Mouse (Mus musculus) liver, embryonic 13.5 days (tissue): ENCODE measurements at regions not wholly inside any gene's neighbourhood (a gene's known extent, or its start where the extent isn't known, plus 50 kb on each side); places are given as distances from the start of the nearest gene placed in this dataset.
A peak's percentile ranks its signal among the peaks of the same experiment; 100 is the strongest.

Experiments used
- ATAC-seq: fragments of 200-750 bp; cut with Nextera tagmentation; 2 replicates; pipeline ENCODE4 v1.8.0; 2017; ENCODE audit warnings: low read depth, mild to moderate bottlenecking, moderate number of reproducible peaks, moderate library complexity
- DNase-seq: peaks from one replicate; pipeline ENCODE4 v3.0.0; 2022
- H3K27ac ChIP-seq: fragments of 300-500 bp; sonication (generic); 2 replicates; pipeline ENCODE4 v1.5.1; 2015; ENCODE audit warnings: moderate library complexity, mild to moderate bottlenecking, inconsistent platforms
- H3K27me3 ChIP-seq: fragments of 300-500 bp; sonication (generic); 2 replicates; pipeline ENCODE4 v1.6.1; 2015; ENCODE audit warnings: mild to moderate bottlenecking, inconsistent platforms
- H3K36me3 ChIP-seq: fragments of 300-500 bp; sonication (generic); 2 replicates; pipeline ENCODE4 v1.6.1; 2015; ENCODE audit warnings: mild to moderate bottlenecking, inconsistent platforms
- H3K4me1 ChIP-seq: fragments of 300-500 bp; sonication (generic); replicated peaks from 2 replicates; pipeline ENCODE4 v1.6.1; 2015; ENCODE audit warnings: inconsistent platforms
- H3K4me2 ChIP-seq: fragments of 300-500 bp; sonication (generic); 2 replicates; pipeline ENCODE4 v1.6.1; 2015; ENCODE audit warnings: inconsistent platforms, mild to moderate bottlenecking, moderate library complexity
- H3K4me3 ChIP-seq: fragments of 300-500 bp; sonication (generic); replicated peaks from 2 replicates; pipeline ENCODE4 v1.5.1; 2015; ENCODE audit warnings: mild to moderate bottlenecking, inconsistent platforms
- H3K9ac ChIP-seq: fragments of 300-500 bp; sonication (generic); 2 replicates; pipeline ENCODE4 v1.6.1; 2015; ENCODE audit warnings: mild to moderate bottlenecking, inconsistent platforms
- H3K9me3 ChIP-seq: fragments of 300-500 bp; sonication (generic); replicated peaks from 2 replicates; pipeline ENCODE4 v1.6.1; 2016; ENCODE audit warnings: inconsistent platforms
- WGBS: fragments of 180-500 bp; shearing (Covaris S2); methylation state at CpG from one replicate; pipeline ENCODE4 v1.1.7; 2015; ENCODE audit not compliant: insufficient replicate concordance; 5-methylcytosine and 5-hydroxymethylcytosine counted together

DNA sequence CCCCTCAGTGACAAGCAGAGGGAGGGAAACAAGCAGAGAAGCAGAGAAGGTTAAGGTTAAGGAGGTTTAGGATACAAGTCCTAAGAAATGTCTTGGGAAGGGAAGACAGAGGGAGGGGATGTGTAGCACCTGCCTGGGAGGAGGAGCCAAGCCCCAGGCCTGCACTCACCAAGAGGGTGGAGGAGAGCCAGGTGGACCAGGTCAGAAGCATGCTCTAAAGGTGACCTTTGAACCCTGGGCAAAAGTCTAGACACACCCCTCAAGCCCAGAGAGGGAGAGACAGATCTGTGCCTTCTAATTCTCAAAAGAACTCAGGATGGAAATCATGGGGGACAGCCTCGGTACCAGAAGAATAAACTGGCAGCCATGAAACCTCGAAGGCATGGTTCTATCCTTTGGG is 54.4 kb upstream of the Calm2 start:
- Histone ChIP-seq H3K9me3 (no peaks in the 10 kb centered on the region), H3K4me3 (no peak overlapping the region), H3K9ac (no peak overlapping the region), H3K4me2 (no peak overlapping the region), H3K4me1 (0 out of 2 replicates have a peak, but pooled peaks cover 13% of the 10 kb centered on the region), H3K27ac (no peak overlapping the region), H3K27me3 (0 out of 2 replicates have a peak, but pooled peaks cover 2% of the 10 kb centered on the region), H3K36me3 (no peaks in the 10 kb centered on the region)
- no peak for DNase-seq
- peak; percentile 41; the same call in 1 of the 2 replicates for ATAC-seq
- WGBS = 52% methylated on average over 2 of the region's 2 CpGs

DNA sequence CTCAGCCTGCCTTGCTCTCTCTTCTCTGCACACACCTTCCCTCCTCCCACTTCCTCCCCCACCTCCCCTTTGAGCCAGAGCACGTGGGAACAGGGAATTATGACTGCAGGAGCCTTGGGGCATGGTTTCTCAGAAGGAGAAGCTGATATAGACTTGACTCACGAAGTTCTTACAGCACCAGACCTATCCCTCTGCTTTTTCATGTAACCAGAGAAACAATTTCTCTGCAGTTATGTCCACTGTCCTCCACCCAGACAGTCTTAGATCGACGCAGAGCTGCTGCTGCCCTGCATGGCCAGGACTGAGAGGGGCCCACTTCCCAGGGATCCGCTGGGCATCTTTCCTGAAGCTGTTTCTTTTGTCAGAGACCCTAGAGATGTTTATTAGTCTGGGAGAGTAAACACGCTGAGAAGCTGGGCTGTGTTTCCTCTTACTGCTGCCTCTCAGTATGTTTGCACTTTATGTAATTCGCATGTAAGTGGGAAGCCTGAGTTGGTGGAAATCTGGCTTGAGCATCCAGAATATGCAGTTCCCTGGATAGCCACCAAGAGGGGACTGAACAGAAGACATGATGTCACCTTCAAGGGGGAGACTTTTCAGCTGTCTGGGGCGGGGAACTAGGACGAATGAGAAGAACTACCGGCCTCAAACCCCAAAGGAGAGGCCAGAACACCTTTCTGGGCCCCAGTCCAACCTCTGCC is 55.1 kb upstream of the Calm2 start:
- no peak overlapping the region for H3K27ac ChIP-seq
- no peak overlapping the region for H3K4me3 ChIP-seq
- H3K9me3 ChIP-seq = no peaks in the 10 kb centered on the region
- no peaks in the 10 kb centered on the region for H3K36me3 ChIP-seq
- 0 out of 2 replicates have a peak, but pooled peaks cover 2% of the 10 kb centered on the region for H3K27me3 ChIP-seq
- H3K4me2 ChIP-seq = no peak overlapping the region
- H3K4me1 ChIP-seq = 0 out of 2 replicates have a peak, but pooled peaks cover 13% of the 10 kb centered on the region
- DNase-seq (no peak), ATAC-seq (no peak)
- no peak overlapping the region for H3K9ac ChIP-seq
- WGBS = 40% methylated on average over 10 of the region's 10 CpGs

DNA sequence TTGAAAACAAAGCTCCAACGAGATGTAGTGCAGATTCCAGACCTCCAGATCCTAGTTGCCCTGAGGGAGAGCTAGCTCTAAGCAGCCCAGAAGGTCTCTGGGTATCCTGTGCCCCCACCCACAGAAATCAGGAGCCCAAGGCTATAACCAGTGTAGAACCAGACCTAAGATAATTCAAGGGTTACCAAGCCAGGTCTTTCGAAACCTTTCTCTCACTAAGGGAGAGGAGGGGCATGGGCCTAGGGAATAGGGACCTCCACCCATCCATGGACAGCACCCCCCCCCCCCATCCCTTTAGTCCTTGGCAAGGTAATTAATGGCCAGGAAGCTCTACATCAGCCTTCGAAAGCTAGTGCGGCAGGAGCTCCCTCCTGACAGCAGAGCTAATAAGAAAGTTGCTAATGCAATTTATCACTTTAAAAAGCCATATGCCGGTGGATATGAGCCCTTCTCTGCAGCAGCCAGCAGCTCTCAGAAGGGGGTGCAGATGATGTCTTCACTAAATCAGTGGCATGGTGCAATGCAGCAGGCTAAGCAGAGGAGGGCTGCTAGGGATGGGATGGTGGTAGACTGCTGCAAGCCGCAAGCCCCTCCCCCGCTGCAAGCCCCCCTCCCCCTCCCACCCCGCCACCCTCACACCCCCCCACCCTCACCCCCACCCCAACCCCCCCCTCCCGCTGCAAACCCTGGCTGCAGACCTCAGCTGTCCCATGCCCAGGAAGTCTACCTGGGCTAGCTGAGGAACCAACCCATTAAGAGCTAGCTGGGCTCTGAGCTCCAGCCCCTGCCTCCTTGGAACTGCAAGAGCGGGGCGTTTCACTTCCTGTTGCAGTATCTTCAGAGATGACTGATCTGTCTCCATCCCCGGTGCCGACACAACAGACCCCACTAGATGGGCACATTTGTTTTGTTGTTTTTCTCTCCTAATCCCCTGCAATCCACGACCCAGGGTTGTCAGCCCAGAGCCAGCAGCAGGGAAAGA is 55.9 kb upstream of the Calm2 start:
- ATAC-seq = no peak
- no peak overlapping the region for H3K9ac ChIP-seq
- no peak overlapping the region for H3K4me3 ChIP-seq
- H3K27ac ChIP-seq = no peak overlapping the region
- DNase-seq = no peak
- no peak overlapping the region for H3K4me2 ChIP-seq
- no peaks in the 10 kb centered on the region for H3K36me3 ChIP-seq
- no peaks in the 10 kb centered on the region for H3K9me3 ChIP-seq
- 0 out of 2 replicates have a peak, but pooled peaks cover 2% of the 10 kb centered on the region for H3K27me3 ChIP-seq
- H3K4me1 ChIP-seq = 0 out of 2 replicates have a peak, but pooled peaks cover 13% of the 10 kb centered on the region
- 23% methylated on average over 11 of the region's 14 CpGs for WGBS

DNA sequence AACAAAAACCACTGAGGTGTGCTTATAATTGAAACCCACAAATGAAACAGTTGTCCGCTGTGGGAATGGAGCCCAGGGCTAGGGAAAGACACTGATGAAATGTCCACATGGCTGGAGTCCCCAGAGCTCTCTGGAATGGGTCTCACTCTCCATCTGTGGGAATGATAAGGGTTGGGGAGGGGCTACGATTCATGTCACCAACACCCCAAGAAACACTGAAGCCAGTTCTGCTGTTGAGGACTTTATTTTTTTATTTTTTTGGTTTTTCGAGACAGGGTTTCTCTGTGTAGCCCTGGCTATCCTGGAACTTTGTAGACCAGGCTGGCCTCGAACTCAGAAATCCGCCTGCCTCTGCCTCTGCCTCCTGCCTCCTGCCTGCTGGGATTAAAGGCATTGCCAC is 56.8 kb upstream of the Calm2 start:
- Histone ChIP-seq H3K27ac (no peak overlapping the region), H3K4me3 (no peak overlapping the region), H3K4me2 (no peak overlapping the region), H3K4me1 (0 out of 2 replicates have a peak, but pooled peaks cover 13% of the 10 kb centered on the region), H3K27me3 (0 out of 2 replicates have a peak, but pooled peaks cover 2% of the 10 kb centered on the region), H3K36me3 (no peaks in the 10 kb centered on the region), H3K9ac (no peak overlapping the region), H3K9me3 (no peaks in the 10 kb centered on the region)
- WGBS = 64% methylated on average over 5 of the region's 5 CpGs
- ATAC-seq (no peak), DNase-seq (no peak)

DNA sequence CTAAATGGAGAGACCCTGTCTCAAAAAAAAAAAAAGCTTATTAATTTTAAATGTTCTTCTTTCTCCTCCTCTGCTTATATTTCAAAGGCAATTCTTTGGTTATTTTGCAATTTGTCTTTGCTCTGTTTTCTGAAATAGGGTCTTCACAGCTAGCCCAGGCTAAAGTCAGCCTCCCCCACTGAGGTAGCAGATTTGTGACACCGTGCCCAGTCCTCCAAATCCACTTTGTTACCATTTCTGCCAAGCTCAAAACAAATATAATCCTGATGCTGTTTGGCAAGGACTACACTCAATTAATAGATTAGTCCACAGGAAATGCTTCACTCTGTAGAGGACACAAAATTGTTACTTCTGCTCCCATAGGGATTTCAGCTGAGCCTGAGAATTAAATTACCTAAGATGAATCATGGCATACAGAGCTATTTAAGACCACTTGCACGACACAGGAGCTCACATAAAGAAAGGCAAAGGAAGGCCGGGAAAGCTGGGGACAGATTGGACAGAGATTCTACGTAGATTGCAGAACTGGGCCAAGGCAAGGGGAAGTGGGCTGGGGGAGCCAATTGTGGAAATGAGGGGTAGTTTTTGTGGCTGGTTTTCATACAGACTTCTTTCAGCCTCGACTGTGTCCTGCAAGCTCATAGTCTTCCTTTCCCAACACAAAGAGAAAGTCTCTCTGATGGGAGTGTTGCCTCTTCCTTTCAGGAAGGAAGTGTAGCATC is 58.4 kb upstream of the Calm2 start:
- DNase-seq (no peak), ATAC-seq (no peak)
- WGBS = 42% methylated on average over 5 of the region's 5 CpGs
- Histone ChIP-seq H3K9me3 (no peaks in the 10 kb centered on the region), H3K4me1 (0 out of 2 replicates have a peak, but pooled peaks cover 13% of the 10 kb centered on the region), H3K4me2 (no peak overlapping the region), H3K27me3 (0 out of 2 replicates have a peak, but pooled peaks cover 2% of the 10 kb centered on the region), H3K4me3 (no peak overlapping the region), H3K36me3 (no peaks in the 10 kb centered on the region), H3K27ac (no peak overlapping the region), H3K9ac (no peak overlapping the region)

DNA sequence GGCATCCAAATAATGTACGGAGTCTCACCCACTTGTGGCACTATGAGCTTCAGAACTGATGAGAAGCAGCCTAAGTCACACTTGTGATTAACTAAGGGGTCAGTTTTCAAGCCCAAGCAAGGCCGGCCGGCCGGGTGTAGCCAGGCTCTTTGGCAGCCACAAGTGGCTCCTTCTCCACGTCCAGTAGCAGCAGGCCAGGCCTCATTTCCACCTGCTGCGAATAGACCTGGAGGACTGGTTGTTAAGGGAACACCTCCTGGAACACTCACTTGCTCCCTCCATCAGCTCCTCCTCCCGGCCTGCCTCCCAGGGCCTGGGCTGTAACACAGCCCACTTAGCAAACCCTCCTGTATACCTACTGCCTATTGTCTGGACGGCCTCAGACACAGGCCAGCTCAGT is 61.1 kb upstream of the Calm2 start:
- ATAC-seq = no peak
- Histone ChIP-seq H3K27ac (no peak overlapping the region), H3K27me3 (no peaks in the 10 kb centered on the region), H3K9me3 (no peaks in the 10 kb centered on the region), H3K9ac (no peak overlapping the region), H3K4me2 (no peak overlapping the region), H3K4me3 (no peak overlapping the region), H3K36me3 (no peaks in the 10 kb centered on the region), H3K4me1 (peaks cover 17% of the 10 kb centered on the region)
- 73% methylated on average over 8 of the region's 8 CpGs for WGBS
- DNase-seq = no peak

DNA sequence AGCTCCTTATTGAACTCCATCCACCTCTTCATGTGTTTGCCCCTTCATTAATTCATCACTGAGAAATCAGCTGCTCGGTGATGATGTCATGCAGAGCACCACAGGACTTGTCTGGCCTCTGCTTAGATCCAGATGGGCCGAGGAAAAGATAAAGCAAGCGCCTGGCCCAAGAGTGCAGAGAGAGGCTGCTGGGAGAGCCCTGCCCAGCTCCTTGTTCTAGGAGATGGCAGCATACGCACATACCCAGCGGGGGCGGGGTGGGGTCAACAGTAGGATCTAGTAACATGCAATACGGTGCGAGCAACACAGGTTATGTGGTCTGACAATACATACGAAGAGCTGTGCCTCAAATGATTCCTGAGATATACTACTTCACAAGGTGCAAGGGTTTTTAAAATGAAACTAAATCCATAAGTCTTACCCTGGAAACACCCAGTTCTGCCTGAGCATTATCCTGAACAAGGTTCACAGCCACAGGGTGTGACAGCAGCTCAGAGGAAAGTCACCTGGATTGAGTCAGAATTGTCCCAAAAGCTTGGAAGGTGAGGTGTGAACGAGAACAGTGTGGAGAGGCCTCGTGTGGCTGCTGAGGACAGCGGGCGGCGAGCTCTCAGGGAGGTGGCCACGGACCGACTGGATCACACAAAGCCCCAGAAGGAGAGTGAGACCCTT is 62.0 kb upstream of the Calm2 start:
- WGBS = 65% methylated on average over 16 of the region's 16 CpGs
- Histone ChIP-seq H3K27ac (no peak overlapping the region), H3K4me1 (peaks cover 19% of the 10 kb centered on the region), H3K27me3 (no peaks in the 10 kb centered on the region), H3K36me3 (no peaks in the 10 kb centered on the region), H3K4me2 (no peak overlapping the region), H3K9me3 (no peaks in the 10 kb centered on the region), H3K9ac (no peak overlapping the region), H3K4me3 (no peak overlapping the region)
- ATAC-seq (no peak), DNase-seq (no peak)

DNA sequence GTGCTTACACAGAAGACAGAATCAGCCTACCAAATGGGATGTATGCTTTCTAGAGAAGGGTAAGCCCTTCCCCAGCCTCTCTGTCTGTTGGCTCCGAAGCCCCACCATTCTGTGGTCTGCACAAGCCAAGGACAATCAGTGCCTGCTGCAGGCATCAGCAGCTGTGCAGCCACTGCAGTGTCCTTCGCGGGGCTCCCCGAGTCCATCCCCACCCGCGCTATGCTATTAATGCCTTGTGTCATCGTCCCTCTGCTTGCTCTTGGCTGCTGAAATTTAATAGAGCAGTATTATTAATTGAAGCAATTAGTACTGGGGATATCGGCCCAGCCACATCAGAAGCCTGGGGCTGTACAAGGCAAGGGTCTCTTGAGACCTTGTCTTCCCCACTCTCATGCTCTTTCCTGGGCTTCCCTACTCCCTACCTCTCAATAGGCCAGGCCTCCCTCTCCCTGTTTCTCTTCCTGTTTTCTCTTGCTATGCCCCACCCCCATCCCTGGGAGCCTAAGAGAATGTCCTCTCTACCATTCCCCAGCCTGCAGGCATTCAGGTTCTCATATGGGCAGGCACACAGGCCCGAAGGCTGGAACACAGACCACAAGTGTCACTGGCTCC is 65.4 kb upstream of the Calm2 start:
- H3K9ac ChIP-seq = no peak overlapping the region
- H3K27me3 ChIP-seq = no peaks in the 10 kb centered on the region
- no peak overlapping the region for H3K4me3 ChIP-seq
- DNase-seq (no peak), ATAC-seq (no peak)
- no peak overlapping the region for H3K4me2 ChIP-seq
- H3K36me3 ChIP-seq = no peaks in the 10 kb centered on the region
- H3K4me1 ChIP-seq = peaks cover 45% of the 10 kb centered on the region
- H3K9me3 ChIP-seq = no peaks in the 10 kb centered on the region
- no peak overlapping the region for H3K27ac ChIP-seq
- 72% methylated on average over 9 of the region's 9 CpGs for WGBS

DNA sequence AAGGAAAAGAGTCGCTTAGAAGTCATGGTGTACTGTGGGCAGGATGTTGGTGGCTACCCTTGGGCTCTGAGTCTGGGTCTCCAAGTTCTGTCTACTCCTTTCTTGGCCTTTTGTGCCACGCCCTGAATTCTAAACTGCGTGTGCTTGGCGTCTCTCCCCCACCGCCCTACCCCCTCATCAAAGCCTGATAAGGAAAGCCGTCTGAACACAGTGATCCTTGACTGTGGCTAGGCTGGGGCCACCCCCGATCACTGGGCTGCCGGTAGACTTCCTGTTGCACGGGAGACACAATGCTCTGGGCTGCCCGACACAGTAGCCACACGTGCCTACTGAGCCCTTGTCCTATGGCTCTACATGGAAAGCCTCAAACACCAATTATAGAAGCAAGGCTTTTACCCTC is 67.1 kb upstream of the Calm2 start:
- Histone ChIP-seq H3K27me3 (no peaks in the 10 kb centered on the region), H3K4me2 (peak overlapping the region; percentile 52), H3K36me3 (no peaks in the 10 kb centered on the region), H3K27ac (0 out of 2 replicates have a peak overlapping the region, but pooled peaks have one; percentile 1), H3K9ac (peak overlapping the region; percentile 22), H3K4me1 (peaks cover 53% of the 10 kb centered on the region), H3K9me3 (no peaks in the 10 kb centered on the region), H3K4me3 (0 out of 2 replicates have a peak overlapping the region, but pooled peaks have one; percentile 14)
- ATAC-seq (peak; percentile 86), DNase-seq (peak; percentile 57)
- 2% methylated on average over 11 of the region's 11 CpGs for WGBS
